Mouse (Mus musculus): Measurements from ENCODE around the gene Nsun4. TPM values are rescaled to one million over a fixed set of nuclear protein-coding genes. Genes with fewer than 3 reads are reported as not detected.

Nsun4 gene
- polyA plus RNA-seq, 1 experiment from 2014 or later = 11.9 TPM

- Histone ChIP-seq H3K9me3 (ENCODE audit: control insufficient read depth, low read length) (no peaks in the 10 kb centered on the region), H3K9ac (ENCODE audit: low read depth, low read length) (no peak overlapping the region), H3K27ac (ENCODE audit: low read depth, low read length) (no peak overlapping the region), H3K27me3 (replicated peaks; ENCODE audit: control insufficient read depth, insufficient read depth, low read length) (no peaks in the 10 kb centered on the region; the same call in 1 of the 2 replicates), H3K4me3 (ENCODE audit: low read length) (no peak overlapping the region), H3K4me2 (ENCODE audit: low read length) (no peak overlapping the region), H3K4me1 (ENCODE audit: control insufficient read depth, insufficient read depth, low read depth, low read length) (no peaks in the 10 kb centered on the region), H3K36me3 (ENCODE audit: control insufficient read depth, insufficient read depth, low read length) (0 out of 2 replicates have a peak, but pooled peaks cover 2% of the 10 kb centered on the region)
- 55% methylated on average over 2 of the region's 2 CpGs for WGBS
- ATAC-seq = peak; percentile 15
Observed at GRCm38 (mm10) chr4:115995376-115995730, 58.3 kb downstream of the Nsun4 start.

- Histone ChIP-seq H3K36me3 (ENCODE audit: control insufficient read depth, insufficient read depth, low read length) (0 out of 2 replicates have a peak, but pooled peaks cover 2% of the 10 kb centered on the region), H3K27me3 (replicated peaks; ENCODE audit: control insufficient read depth, insufficient read depth, low read length) (no peaks in the 10 kb centered on the region; the same call in 1 of the 2 replicates), H3K4me2 (ENCODE audit: low read length) (no peak overlapping the region), H3K9ac (ENCODE audit: low read depth, low read length) (no peak overlapping the region), H3K4me1 (ENCODE audit: control insufficient read depth, insufficient read depth, low read depth, low read length) (no peaks in the 10 kb centered on the region), H3K27ac (ENCODE audit: low read depth, low read length) (no peak overlapping the region), H3K4me3 (ENCODE audit: low read length) (no peak overlapping the region), H3K9me3 (ENCODE audit: control insufficient read depth, low read length) (no peaks in the 10 kb centered on the region)
- ATAC-seq = peak; percentile 66
- WGBS = 74% methylated on average over 16 of the region's 16 CpGs
Observed at GRCm38 (mm10) chr4:115994662-115995375, 58.9 kb downstream of the Nsun4 start.

DNA sequence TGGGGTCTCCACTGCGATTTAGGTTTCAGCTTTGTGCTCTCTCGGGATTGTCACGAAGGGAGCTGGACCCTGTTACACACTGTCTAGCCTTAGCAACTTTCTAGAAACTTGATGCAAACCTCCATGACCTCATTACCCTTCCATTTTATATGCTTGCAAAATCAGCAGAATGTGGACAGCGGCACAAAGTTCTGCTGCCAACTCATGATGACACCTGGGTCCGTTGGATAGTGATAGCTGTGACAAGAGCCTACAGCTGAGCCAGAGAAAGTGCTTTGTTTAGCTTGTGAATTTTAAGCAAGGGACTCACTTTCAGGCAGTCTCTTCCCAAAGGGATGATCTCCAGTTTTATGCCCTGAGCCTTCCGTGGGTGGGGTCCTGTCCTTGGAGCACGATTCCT lies 64.3 kb downstream of the Nsun4 start:
- Histone ChIP-seq H3K27ac (ENCODE audit: low read depth, low read length) (no peak overlapping the region), H3K4me2 (ENCODE audit: low read length) (no peak overlapping the region), H3K9me3 (ENCODE audit: control insufficient read depth, low read length) (no peaks in the 10 kb centered on the region), H3K27me3 (replicated peaks; ENCODE audit: control insufficient read depth, insufficient read depth, low read length) (peaks cover 2% of the 10 kb centered on the region), H3K36me3 (ENCODE audit: control insufficient read depth, insufficient read depth, low read length) (no peaks in the 10 kb centered on the region), H3K9ac (ENCODE audit: low read depth, low read length) (no peak overlapping the region), H3K4me3 (ENCODE audit: low read length) (no peak overlapping the region), H3K4me1 (ENCODE audit: control insufficient read depth, insufficient read depth, low read depth, low read length) (peaks cover under 1% of the 10 kb centered on the region)
- ATAC-seq = no peak
- WGBS = 86% methylated on average over 7 of the region's 7 CpGs

DNA sequence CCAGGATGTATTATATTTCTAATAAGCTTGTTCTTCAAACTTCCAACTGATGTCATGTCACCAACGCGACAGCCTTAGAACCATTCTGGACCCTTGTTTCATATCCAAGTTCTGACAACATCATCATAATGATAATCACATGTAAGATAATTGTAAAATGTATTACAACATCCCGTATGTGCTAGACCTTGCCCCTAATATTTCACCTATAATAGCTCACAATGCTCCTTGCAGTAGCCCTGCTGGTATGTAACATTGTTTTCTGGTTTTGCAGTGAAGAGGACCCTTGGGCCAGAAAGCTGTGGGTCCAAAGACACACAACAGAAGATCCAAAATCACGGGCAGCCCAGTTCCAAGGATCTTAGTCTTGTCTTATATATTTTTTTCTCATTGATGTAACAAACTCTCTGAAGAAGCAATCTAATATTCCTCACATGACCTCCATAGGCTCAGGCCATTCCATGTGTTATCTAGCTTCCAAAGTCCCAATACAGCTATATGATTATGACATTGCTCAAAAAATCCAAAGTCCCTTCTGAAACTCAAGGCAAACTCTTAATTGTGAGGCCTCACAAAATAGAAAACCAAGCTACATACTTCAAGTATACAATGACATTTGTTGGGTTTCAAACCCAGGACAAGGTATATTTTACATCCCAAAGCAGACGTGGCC lies 65.7 kb downstream of the Nsun4 start:
- H3K27ac ChIP-seq (ENCODE audit: low read depth, low read length) = no peak overlapping the region
- H3K4me1 ChIP-seq (ENCODE audit: control insufficient read depth, insufficient read depth, low read depth, low read length) = peaks cover 3% of the 10 kb centered on the region
- ATAC-seq = no peak
- no peaks in the 10 kb centered on the region for H3K36me3 ChIP-seq (ENCODE audit: control insufficient read depth, insufficient read depth, low read length)
- H3K4me3 ChIP-seq (ENCODE audit: low read length) = no peak overlapping the region
- no peak overlapping the region for H3K9ac ChIP-seq (ENCODE audit: low read depth, low read length)
- no peak overlapping the region for H3K4me2 ChIP-seq (ENCODE audit: low read length)
- WGBS = 82% methylated on average over 5 of the region's 5 CpGs
- no peaks in the 10 kb centered on the region for H3K9me3 ChIP-seq (ENCODE audit: control insufficient read depth, low read length)
- H3K27me3 ChIP-seq (replicated peaks; ENCODE audit: control insufficient read depth, insufficient read depth, low read length) = peaks cover 3% of the 10 kb centered on the region

DNA sequence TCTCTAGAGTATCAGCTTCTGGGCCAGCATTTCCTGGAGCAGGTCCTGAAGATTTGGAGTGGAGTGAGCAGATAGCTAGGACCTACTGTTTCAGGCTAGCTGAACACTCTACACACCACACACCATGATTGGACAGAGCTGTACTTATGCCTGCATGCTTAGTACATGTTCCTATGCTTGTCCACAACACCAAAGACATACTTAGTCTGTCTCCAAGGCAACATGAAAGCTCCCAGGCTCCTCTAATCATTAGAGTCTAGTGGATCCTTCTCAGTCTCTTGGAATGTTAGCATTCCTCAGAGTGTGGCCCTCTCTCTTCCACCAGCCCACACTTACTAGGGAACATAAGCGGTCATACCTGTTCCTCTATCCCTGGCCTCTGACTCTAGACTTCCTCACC lies 66.2 kb downstream of the Nsun4 start:
- ATAC-seq = no peak
- Histone ChIP-seq H3K27ac (ENCODE audit: low read depth, low read length) (no peak overlapping the region), H3K27me3 (replicated peaks; ENCODE audit: control insufficient read depth, insufficient read depth, low read length) (peaks cover 3% of the 10 kb centered on the region), H3K4me1 (ENCODE audit: control insufficient read depth, insufficient read depth, low read depth, low read length) (peaks cover 3% of the 10 kb centered on the region), H3K36me3 (ENCODE audit: control insufficient read depth, insufficient read depth, low read length) (no peaks in the 10 kb centered on the region), H3K4me3 (ENCODE audit: low read length) (no peak overlapping the region), H3K9ac (ENCODE audit: low read depth, low read length) (no peak overlapping the region), H3K9me3 (ENCODE audit: control insufficient read depth, low read length) (no peaks in the 10 kb centered on the region), H3K4me2 (ENCODE audit: low read length) (no peak overlapping the region)
- WGBS = 78% methylated on average over 1 of the region's 1 CpGs

DNA sequence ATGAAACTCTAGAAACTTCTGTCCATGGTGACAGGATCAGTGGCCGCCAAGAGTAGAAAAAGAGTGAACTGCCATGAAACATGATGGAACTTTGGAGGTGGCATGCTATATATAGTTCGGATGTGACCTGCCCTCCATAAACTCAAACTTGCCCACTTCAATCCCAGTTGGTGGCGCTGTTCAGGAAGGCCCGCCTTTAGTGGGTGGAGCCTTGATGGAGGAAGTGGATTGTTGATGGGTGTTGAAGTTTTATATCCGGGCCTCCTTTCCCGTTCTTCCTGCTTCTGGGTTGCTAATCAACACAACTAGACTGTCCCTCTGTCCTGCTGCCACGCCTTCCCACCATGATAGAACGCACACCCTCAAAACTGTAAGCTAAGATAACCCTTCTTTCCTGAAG lies 68.7 kb downstream of the Nsun4 start:
- Histone ChIP-seq H3K27me3 (replicated peaks; ENCODE audit: control insufficient read depth, insufficient read depth, low read length) (peaks cover 18% of the 10 kb centered on the region), H3K4me1 (ENCODE audit: control insufficient read depth, insufficient read depth, low read depth, low read length) (peaks cover 3% of the 10 kb centered on the region), H3K9me3 (ENCODE audit: control insufficient read depth, low read length) (no peaks in the 10 kb centered on the region), H3K4me3 (ENCODE audit: low read length) (no peak overlapping the region), H3K36me3 (ENCODE audit: control insufficient read depth, insufficient read depth, low read length) (no peaks in the 10 kb centered on the region), H3K27ac (ENCODE audit: low read depth, low read length) (no peak overlapping the region), H3K4me2 (ENCODE audit: low read length) (no peak overlapping the region), H3K9ac (ENCODE audit: low read depth, low read length) (no peak overlapping the region)
- 42% methylated on average over 8 of the region's 8 CpGs for WGBS
- no peak for ATAC-seq

GRCm38 (mm10) chr4:115984111-115984510 lies 69.6 kb downstream of the Nsun4 start:
- Histone ChIP-seq H3K27ac (ENCODE audit: low read depth, low read length) (no peak overlapping the region), H3K4me3 (ENCODE audit: low read length) (no peak overlapping the region), H3K9ac (ENCODE audit: low read depth, low read length) (peak overlapping the region; percentile 24; the same call in 1 of the 2 replicates), H3K4me2 (ENCODE audit: low read length) (no peak overlapping the region), H3K9me3 (ENCODE audit: control insufficient read depth, low read length) (no peaks in the 10 kb centered on the region), H3K27me3 (replicated peaks; ENCODE audit: control insufficient read depth, insufficient read depth, low read length) (peaks cover 20% of the 10 kb centered on the region), H3K36me3 (ENCODE audit: control insufficient read depth, insufficient read depth, low read length) (no peaks in the 10 kb centered on the region), H3K4me1 (ENCODE audit: control insufficient read depth, insufficient read depth, low read depth, low read length) (peaks cover 9% of the 10 kb centered on the region)
- ATAC-seq = peak; percentile 18
- 1% methylated on average over 13 of the region's 13 CpGs for WGBS

Other genes starting within 250 kb of the Nsun4 start
- 4.9 and 7.8 TPM in 2 replicates for gene Mob3c, start 225.8 kb downstream of the Nsun4 start, polyA plus RNA-seq (2015; fragmentation: Nextera tagmentation; extraction: Ambion mirVana)
- 22.3 and 24.9 TPM in 2 replicates for gene Mknk1, start 214.7 kb downstream of the Nsun4 start, polyA plus RNA-seq (2015; fragmentation: Nextera tagmentation; extraction: Ambion mirVana)
- gene Kncn, start 169.5 kb downstream of the Nsun4 start, polyA plus RNA-seq (2015; fragmentation: Nextera tagmentation; extraction: Ambion mirVana) = 0.45 TPM in 1 of 2 replicates, not detected in the other
- 0.41 and 0.44 TPM in 2 replicates for gene 6430628N08Rik, start 163.2 kb downstream of the Nsun4 start, polyA plus RNA-seq (2015; fragmentation: Nextera tagmentation; extraction: Ambion mirVana)
- gene Dmbx1, start 114.0 kb downstream of the Nsun4 start, polyA plus RNA-seq (2015; fragmentation: Nextera tagmentation; extraction: Ambion mirVana) = 5.8 and 6.8 TPM in 2 replicates
- gene Faah, start 36.0 kb downstream of the Nsun4 start, polyA plus RNA-seq (2015; fragmentation: Nextera tagmentation; extraction: Ambion mirVana) = 23.8 and 27.5 TPM in 2 replicates
- 427 and 492 TPM in 2 replicates for gene Uqcrh, start 21.2 kb upstream of the Nsun4 start, polyA plus RNA-seq (2015; fragmentation: Nextera tagmentation; extraction: Ambion mirVana)
- gene Lrrc41, start 21.4 kb upstream of the Nsun4 start, polyA plus RNA-seq (2015; fragmentation: Nextera tagmentation; extraction: Ambion mirVana) = 72.1 and 78.4 TPM in 2 replicates
- gene Rad54l, start 69.8 kb upstream of the Nsun4 start, polyA plus RNA-seq (2015; fragmentation: Nextera tagmentation; extraction: Ambion mirVana) = 7.6 and 9.1 TPM in 2 replicates
- gene Pomgnt1, start 70.0 kb upstream of the Nsun4 start, polyA plus RNA-seq (2015; fragmentation: Nextera tagmentation; extraction: Ambion mirVana) = 68.2 and 72.1 TPM in 2 replicates
- 3.3 and 3.7 TPM in 2 replicates for gene Lurap1, start 97.5 kb upstream of the Nsun4 start, polyA plus RNA-seq (2015; fragmentation: Nextera tagmentation; extraction: Ambion mirVana)
- 0.11 and 0.63 TPM in 2 replicates for gene Tspan1, start 113.7 kb upstream of the Nsun4 start, polyA plus RNA-seq (2015; fragmentation: Nextera tagmentation; extraction: Ambion mirVana)
- gene 1700042G07Rik, start 119.5 kb upstream of the Nsun4 start, polyA plus RNA-seq (2015; fragmentation: Nextera tagmentation; extraction: Ambion mirVana) = not detected in 2 replicates
- not detected in 2 replicates for gene Gm49337, start 119.5 kb upstream of the Nsun4 start, polyA plus RNA-seq (2015; fragmentation: Nextera tagmentation; extraction: Ambion mirVana)
- gene Pik3r3, start 167.7 kb upstream of the Nsun4 start, polyA plus RNA-seq (2015; fragmentation: Nextera tagmentation; extraction: Ambion mirVana) = 47.4 and 57.2 TPM in 2 replicates

All from hindbrain, embryonic 16.5 days (tissue).